Mouse (Mus musculus) thymus, postnatal 25 days (tissue): ENCODE results near the gene Cacna1c.

Source experiments
- DNase-seq: peaks from one replicate; pipeline ENCODE4 v3.0.0; 2022

The Cacna1c gene

GRCm38 (mm10) chr6:118952377-118952776, 243.8 kb downstream of the Cacna1c start:
- no peak for DNase-seq

GRCm38 (mm10) chr6:118950190-118950589, 246.0 kb downstream of the Cacna1c start:
- no peak for DNase-seq

- DNase-seq, result no peak
Observed at GRCm38 (mm10) chr6:118947286-118947685, 248.9 kb downstream of the Cacna1c start.

- DNase-seq, result no peak
Observed at GRCm38 (mm10) chr6:118946660-118947059, 249.6 kb downstream of the Cacna1c start.

- no peak for DNase-seq
Observed at GRCm38 (mm10) chr6:118944093-118944492, 252.1 kb downstream of the Cacna1c start.

GRCm38 (mm10) chr6:118941816-118942215, 254.4 kb downstream of the Cacna1c start:
- DNase-seq, result no peak

- DNase-seq, result no peak
Observed at GRCm38 (mm10) chr6:118941036-118941435, 255.2 kb downstream of the Cacna1c start.

- DNase-seq, result no peak
Observed at GRCm38 (mm10) chr6:118939626-118940025, 256.6 kb downstream of the Cacna1c start.

- DNase-seq, result no peak
Observed at GRCm38 (mm10) chr6:118938386-118939096, 257.7 kb downstream of the Cacna1c start.

GRCm38 (mm10) chr6:118937536-118937935, 258.7 kb downstream of the Cacna1c start:
- no peak for DNase-seq

- DNase-seq, result no peak
Observed at GRCm38 (mm10) chr6:118935520-118936415, 260.4 kb downstream of the Cacna1c start.

- DNase-seq, result peak; percentile 59
Observed at GRCm38 (mm10) chr6:118934243-118934902, 261.8 kb downstream of the Cacna1c start.

- DNase-seq, result no peak
Observed at GRCm38 (mm10) chr6:118933017-118933594, 263.1 kb downstream of the Cacna1c start.

GRCm38 (mm10) chr6:118932002-118932700, 264.1 kb downstream of the Cacna1c start:
- no peak for DNase-seq

GRCm38 (mm10) chr6:118926669-118927068, 269.5 kb downstream of the Cacna1c start:
- no peak for DNase-seq

- DNase-seq, result no peak
Observed at GRCm38 (mm10) chr6:118924426-118924825, 271.8 kb downstream of the Cacna1c start.

- DNase-seq, result no peak
Observed at GRCm38 (mm10) chr6:118923926-118924325, 272.3 kb downstream of the Cacna1c start.

GRCm38 (mm10) chr6:118923212-118923577, 273.0 kb downstream of the Cacna1c start:
- no peak for DNase-seq

GRCm38 (mm10) chr6:118922328-118923211, 273.6 kb downstream of the Cacna1c start:
- peak; percentile 78 for DNase-seq

- no peak for DNase-seq
Observed at GRCm38 (mm10) chr6:118908176-118908575, 288.0 kb downstream of the Cacna1c start.

GRCm38 (mm10) chr6:118907704-118908103, 288.5 kb downstream of the Cacna1c start:
- DNase-seq, result no peak
